Mouse (Mus musculus): Measurements from ENCODE around the gene Sergef.

The Sergef gene

GRCm38 (mm10) chr7:46443163-46443562, 196.4 kb downstream of the Sergef start:
- no peak for DNase-seq

DNA sequence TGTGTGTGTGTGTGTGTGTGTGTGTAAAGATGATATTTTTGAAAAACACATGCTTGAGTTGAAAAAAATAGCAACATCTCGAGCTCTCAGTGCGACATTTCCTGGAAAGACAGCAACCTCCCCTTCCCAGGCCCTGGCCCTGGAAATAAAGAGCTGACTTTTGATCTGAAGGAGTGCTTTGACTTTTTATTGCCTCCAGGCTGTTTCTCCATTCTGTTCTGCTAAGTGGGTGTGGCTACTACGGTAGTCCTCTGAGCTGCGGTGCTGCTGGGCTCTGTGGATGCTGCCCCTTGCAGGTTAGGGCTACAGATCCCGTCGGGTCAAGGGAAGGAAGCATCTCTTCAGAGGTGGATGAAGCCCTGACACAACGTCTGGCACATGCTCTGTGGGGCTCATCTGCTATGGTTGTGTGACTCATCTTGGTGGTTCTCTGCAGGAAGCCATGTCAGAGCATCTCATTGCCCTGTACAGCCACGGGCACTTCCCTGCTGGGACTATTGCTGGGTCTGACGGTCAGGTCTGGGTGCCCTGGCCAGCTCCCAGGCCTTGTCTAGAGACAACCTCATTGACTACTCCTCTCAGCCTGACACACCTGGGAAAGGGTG, 201.0 kb downstream of the Sergef start:
- no peak for DNase-seq

DNA sequence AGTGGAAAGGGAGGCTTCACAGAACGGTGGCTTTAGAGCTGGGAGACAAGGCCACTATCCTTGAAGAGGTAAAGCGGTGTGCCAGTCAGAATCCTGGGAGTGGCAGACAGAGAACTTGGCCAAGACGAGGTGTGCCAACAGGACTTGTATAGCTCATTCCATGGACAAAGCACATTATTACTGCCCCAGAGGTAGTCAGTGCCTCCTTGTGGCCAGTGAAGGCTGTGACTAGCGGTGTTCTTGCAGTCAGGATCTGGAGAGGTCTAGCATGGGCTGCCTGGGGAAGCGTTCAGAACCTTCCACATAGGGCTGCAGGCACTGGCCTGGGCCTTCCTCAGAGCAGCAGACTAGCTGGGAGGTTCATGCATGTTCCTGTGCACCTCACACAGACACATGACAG, 203.8 kb downstream of the Sergef start:
- DNase-seq = no peak

DNA sequence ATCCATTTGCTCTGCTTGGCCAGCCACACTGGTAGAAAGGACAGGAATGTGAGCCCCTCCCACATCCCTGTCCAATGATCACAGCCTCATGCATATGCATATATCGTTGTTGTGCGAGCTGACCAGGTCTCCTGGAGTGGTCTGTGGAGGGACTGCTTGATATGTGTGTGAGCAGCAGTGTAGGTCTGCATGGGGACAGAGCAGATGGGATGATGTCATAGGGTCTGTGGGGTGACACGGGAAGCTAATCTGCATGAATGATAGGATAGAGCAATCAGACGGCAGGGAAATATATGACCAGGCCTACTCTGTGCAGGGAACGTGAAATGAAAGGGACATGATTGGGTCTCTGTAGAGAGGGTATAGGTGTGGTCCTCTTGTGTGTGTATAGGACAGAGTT, 205.7 kb downstream of the Sergef start:
- DNase-seq = peak in 1 of 2 experiments; percentile 10

DNA sequence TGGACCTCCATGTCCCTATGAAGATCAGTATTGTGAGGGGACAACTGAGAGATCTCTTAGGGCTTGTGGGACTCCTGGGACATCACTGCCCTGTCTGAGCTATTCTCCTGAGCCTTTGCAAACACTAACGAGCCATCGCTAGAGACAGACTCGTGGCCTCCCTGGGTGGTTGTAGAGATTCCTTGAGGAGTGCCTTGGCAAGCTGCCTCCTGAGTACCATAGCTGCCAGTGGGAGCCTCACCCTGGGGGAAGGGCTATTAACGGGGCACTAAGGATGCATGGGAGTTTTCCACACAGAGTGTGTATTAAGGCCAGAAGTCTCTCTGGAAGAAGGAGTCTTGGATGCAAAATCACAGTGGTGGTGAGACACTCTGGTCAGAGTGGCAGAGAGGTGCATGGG, 214.6 kb downstream of the Sergef start:
- DNase-seq = no peak

DNA sequence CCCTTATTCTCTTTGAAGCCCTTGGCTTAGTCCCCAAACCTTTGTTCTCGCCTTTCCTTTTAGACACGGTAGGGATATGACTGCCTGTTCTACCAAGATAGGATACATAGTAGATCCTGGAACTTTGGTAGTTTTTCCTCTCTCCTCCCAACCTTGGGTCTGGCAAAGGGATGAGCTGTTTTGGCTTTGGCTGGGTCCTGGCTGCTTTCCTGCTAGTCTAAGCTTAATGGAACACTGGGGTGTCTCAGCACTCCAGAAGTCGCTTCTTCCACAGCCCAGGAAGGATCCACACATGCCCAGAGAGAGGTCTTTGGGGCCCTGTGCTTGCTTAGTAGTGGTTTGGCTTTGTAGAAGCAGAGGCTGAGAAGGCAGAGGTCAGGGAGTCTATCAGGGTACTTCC, 215.7 kb downstream of the Sergef start:
- no peak for DNase-seq

DNA sequence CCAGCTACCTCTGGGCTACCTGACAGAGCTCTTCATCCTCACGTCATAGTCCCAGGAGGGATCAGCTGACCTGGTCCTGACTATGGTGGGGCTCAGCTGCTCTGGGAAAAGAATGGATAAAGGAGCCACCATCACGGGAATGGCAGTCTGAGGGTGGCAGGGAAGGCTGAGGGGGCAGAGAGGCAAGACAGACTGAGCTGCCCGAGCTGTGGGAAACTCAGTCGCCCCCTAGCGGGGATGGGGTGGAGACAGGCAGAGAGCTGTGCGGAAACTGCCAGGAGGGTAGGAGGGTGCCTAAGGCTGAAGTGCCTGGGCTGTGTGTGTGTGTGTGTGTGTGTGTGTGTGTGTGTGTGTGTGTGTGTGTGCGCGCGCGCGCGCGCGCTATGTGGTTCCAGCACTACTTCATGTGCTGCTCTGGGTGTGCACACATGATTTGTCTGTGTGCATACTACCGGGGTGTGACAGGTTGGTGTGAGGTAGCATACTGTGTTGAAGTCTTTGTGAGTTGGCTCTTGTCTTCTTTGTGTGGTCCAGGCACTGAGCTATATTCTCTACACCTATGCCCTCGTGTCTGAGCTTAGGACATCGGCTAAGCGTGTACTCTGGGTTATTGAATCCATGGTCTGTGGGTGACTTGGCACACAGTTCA, 216.7 kb downstream of the Sergef start:
- DNase-seq = peak in 1 of 2 experiments; percentile 36

DNA sequence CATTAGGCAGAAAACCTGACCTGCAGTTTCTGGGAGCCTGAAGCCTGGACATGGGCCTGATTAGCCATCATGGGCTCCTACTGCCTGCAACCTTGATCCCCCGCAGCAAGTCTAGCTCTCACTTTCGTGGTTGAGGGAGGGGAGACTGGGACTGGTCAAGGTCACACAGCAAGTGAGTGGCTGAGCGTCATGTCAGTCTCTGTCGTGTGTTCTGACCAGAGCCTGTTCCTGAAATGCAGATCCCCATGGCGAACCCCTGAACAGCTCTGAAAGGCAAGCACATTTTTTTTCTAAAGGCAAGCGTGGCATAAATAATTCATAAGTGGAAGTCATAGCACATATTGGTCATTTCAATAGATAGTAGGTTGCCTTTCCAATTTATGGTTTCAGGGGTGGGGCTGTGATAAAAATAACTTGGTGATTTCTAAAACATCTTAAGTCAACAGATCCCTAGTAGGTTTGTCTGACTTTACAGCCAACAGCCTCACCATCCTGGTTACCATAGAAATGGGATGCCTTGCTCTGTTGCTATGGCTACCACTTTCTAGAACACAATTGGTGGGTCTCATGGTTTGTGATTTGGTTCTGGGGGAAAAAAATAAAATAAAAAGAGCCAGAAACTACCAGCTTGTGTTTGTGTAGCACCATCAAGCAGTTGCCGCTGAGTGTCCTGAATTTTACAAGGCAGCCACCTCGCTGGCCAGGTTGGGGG, 217.4 kb downstream of the Sergef start:
- DNase-seq = no peak

DNA sequence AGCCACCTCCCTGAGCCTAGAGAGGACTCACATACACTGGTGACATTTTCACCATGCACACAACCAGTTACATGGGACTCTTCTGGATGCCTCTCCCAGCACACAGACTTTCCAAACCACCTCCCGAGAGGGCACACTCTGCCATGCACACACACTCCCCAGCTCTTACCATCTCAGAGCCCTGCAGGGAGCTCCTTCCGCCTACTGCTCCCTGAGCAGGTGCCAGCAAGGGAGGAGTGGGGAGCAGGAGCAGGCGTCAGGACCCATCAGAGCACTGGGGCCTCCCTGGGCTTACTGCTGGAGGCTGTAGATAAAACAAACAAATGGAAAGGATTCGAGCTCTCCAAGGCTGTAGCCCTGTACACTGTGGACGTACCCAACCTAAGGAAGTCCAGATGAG, 218.1 kb downstream of the Sergef start:
- DNase-seq = no peak

GRCm38 (mm10) chr7:46418102-46418622, 221.4 kb downstream of the Sergef start:
- no peak for DNase-seq

DNA sequence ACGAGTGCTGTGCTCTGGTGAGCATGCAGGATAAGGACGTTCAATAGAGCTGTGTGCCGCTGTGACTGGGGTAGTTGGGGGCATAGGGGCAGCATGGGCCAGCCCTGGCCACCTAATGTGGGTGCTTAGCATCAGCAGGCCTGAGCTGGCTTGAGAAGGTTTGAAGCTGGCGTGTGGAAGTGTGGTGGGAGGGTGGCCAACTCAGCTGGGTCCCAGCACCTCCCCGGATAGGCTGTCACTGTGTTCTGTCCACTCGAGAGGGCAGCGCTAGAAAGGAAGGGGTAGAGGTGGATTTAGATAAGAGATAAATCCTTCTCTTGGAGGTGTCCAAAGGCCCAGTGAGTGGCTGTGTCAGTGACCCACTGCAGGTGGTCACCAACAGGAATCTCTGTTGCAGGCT, 222.1 kb downstream of the Sergef start:
- DNase-seq = no peak

DNA sequence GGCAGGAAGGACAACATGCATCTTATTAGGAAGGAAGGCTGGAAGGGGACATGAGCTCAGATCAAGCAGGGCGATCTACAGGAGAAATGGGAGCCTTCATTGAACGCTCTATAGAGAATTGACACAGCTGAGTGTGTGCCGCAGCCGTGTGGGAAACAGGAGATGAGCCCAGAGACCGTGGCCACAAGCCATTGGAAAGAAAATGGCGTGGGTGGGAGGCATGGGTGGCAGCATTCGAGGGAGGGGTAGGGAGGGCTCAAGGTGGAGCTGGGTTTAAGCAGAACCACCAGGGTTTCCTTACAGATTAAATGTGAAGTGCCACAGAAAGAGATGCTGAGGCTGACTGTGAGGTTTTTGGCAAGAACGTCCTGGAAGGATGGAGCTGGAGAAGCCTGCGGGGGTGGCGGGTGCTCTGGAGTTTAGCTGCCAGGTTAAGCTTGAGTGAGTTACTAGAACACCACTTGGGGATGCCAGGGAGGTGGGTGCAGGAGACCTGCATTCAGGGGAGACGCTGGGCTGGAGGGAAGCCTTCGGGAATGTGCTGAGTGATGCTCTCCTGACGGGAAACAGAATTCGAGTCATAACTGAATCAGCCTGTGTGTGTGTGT, 223.7 kb downstream of the Sergef start:
- no peak for DNase-seq

DNA sequence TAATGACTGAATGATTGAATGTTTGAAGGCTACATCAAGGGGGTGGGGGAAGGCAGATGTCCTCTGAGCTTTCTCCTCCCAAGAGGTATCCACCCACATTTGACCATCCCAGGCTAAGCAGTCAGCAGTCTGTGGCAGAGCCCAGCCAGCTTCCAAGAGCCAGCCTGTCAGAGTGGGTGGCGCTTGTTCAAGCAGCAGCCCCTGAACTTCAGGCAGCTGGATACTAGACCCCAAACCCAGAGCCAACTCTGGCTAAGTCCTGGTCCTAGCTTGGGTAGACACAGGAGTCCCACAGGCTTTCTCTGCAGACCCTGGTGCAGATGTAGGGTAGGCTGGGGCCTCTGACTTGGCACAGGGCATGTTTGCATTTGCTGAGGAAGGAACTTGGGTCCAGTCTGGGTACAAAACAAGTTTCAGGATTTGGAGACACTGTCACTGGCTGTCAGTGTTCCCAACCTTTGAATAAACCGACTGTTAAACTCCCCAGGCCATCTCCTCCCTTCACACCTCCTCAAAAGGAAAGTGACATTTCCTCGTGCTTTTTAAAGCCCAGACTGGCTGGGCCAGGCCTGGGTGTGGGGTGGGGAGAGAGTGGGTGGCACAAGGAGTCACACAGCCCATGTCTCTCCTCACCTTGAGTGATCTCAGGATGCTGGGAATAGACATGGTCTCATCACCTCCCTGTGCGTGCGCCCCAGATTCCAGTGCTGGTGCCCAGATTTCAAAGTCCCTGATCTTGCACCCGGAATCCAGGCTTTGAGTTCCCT, 225.5 kb downstream of the Sergef start:
- no peak for DNase-seq

DNA sequence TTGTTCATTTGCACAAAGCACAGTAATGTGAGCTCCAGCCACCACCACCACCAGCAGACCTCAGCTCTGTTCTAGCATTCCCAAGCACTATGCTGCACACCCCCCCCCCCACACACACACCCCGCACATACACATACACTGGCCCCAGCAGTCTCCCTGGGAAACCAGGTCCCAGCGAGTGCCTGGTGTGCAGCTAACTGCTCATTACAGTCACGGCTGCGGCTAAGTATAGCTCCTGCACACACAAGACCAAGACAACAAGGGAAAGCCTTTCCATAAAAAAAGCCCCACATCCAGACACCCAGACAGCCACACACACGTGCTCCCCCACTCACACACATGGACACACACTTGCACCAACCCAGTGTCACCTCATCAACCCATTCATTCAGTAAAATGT, 226.8 kb downstream of the Sergef start:
- no peak for DNase-seq

DNA sequence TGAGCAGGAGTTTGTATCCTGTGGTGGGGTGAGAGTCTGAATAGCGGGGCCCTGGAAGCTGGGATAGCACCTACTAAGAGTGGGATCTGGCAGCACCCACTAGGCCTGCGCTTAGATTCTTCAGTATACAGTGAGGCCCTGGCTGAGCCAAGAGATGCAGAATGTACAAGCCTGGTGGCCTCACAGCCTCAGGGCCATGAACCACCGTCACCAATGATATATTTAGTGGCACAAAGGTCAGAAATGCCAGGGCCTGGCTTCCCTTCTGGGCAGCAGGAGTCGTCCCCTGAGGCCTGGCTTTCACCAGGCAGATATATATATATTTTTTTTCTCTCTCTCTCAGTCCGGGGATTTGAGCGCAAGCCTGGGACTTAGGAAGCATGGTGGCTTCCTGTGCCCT, 228.9 kb downstream of the Sergef start:
- no peak for DNase-seq

- no peak for DNase-seq
Observed at GRCm38 (mm10) chr7:46409204-46409789, 230.3 kb downstream of the Sergef start.

DNA sequence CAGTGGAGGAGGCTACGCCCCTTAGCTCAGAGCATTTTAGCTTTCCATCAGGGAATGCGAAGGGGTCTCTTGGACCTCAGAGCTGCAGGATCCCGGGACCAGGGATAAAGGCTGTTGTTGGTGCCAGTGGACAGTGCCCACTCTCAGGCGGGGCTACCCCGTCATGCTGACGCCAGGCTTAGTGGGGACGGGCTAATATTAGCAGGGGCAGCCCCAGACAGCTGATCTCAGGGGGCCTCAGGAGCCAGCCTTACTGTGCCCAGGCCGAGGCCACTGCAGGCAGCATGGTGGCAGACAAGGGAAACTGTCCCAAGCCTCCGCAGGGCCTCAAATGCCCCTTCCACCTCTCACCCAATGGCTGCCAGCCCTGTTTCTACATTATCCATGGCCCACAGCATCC, 231.0 kb downstream of the Sergef start:
- DNase-seq = no peak

DNA sequence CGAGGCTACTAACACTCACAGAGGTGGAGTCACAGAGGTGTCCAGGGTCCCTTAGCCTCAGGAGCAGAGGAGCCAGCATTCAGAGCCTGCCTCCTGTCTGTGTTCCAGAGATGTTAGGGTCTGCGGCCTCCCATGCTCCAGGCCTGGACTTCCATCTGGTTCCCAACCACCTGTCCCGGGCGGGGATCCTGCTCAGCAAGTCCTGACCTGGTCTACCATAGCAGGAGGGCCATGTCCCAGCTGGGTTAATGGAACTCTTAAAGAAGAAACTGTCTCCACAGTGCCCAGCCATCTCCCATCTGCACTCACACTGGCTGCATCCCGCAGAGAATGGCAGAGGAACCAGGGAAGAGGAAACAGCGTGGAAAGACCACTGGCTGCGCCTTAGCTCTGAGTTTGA, 234.9 kb downstream of the Sergef start:
- no peak for DNase-seq

GRCm38 (mm10) chr7:46403616-46404485, 235.8 kb downstream of the Sergef start:
- DNase-seq = no peak

- no peak for DNase-seq
Observed at GRCm38 (mm10) chr7:46401371-46402180, 238.0 kb downstream of the Sergef start.

- DNase-seq = no peak
Observed at GRCm38 (mm10) chr7:46400346-46400745, 239.3 kb downstream of the Sergef start.

All from kidney, adult 8-10 months (tissue).